Mouse (Mus musculus): ENCODE results near the gene Serpinb1b. TPM values are rescaled to one million over a fixed set of nuclear protein-coding genes. Genes with fewer than 3 reads are reported as not detected.
"Not testable (repeated sequence)": the region's sequence is repeated elsewhere in the genome, so short reads cannot be mapped to it uniquely, and the experiment has no call there.

Serpinb1b gene
- polyA plus RNA-seq (2012; rRNA removed), result 0.12 and 0.44 TPM in 2 replicates

DNA sequence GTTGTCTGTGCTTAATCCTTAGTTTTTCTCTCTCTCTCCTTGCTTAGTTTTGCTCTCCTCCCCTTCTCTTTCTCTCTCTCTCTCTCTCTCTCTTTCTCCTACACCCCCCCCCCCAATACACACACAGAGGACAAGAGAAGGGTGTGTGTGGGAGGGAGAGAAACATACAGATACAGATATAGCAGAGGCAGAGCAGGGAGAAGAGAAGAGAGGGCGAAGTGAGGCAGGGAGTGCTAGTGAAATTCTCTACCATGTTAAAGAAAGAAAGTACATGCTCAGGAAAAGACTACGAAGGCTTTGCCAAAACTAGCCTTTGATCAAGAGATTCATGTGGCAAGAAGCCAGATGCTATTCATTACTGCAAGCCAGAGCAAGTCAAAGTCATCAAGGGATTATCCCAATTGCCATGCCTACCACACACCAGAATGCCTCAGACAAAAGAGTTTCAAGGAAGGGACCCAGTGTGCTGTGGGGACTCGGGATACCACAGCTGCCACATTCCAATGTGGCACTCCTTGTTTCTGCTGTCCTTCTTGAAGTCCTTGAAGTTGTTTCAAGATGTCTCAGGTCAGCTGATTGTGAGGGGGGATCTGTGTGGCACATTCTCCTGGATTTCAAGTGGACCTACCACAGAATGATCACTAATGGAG is at the start of gene Serpinb1b:
TSS of gene Serpinb1b (plus strand) at position 520 of the 650 bp plus-strand sequence.
- Histone ChIP-seq H3K4me3 (replicated peaks; ENCODE audit: extremely low read depth, low read depth, low read length) (no peak within 1 kb of the TSS), H3K4me1 (ENCODE audit: control insufficient read depth, insufficient read depth, low read length) (peaks cover 4% of the 10 kb centered on the region; the same call in 1 of the 2 replicates)
- no peak for DNase-seq
- 52% methylated on average over 3 of the region's 3 CpGs for WGBS
- no peak for TF ChIP-seq CTCF (IDR thresholded peaks at IDR 0.05; ENCODE audit: insufficient read depth, low read length)
- no peak for TF ChIP-seq POLR2A (IDR thresholded peaks at IDR 0.05; ENCODE audit: borderline replicate concordance, extremely low read depth, low read depth, low read length)

DNA sequence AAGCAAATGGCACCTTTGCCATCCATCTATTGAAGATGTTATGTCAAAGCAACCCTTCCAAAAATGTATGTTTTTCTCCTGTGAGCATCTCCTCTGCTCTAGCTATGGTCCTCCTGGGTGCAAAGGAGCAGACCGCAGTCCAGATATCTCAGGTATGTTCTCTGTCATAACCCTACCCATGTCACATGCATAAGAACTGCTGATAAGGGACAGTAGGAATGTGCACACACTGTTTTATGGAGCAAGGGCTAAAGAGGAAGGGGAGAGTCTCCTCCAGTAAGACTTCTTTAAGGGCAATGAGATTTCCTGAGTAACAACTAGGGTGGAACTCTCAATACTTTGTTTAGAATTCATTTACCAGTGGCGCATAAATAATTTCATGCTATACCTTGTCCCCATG is 48.9 kb upstream of the Serpinb1b start:
- not testable (repeated sequence) for DNase-seq; H3K4me1 ChIP-seq (ENCODE audit: control insufficient read depth, insufficient read depth, low read length); H3K4me3 ChIP-seq (replicated peaks; ENCODE audit: extremely low read depth, low read depth, low read length)
- 82% methylated on average over 2 of the region's 2 CpGs for WGBS

DNA sequence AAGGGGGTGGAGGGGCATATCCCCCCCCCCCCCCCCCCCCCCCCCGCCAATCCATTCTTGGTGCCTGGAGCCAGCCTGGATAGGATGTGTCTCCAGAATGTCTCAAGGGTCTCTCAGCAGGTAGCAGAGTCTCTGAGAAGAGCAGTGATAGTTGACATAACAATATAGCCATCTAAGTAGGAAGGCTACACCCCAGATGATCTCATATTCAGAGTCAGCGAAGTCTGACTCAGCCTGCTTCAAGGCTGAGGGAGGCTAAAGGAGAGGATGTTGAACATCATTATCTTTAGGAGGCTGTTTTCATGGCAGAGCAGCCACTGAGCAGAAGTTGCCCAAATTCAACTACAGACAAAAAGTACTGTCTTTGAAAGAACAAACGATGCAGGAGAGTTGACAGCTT is 48.1 kb upstream of the Serpinb1b start:
- DNase-seq, result no peak
- WGBS, result 83% methylated on average over 2 of the region's 3 CpGs
- Histone ChIP-seq H3K4me3 (replicated peaks; ENCODE audit: extremely low read depth, low read depth, low read length) (no peak overlapping the region), H3K4me1 (ENCODE audit: control insufficient read depth, insufficient read depth, low read length) (no peaks in the 10 kb centered on the region)
- TF ChIP-seq CTCF (IDR thresholded peaks at IDR 0.05; ENCODE audit: insufficient read depth, low read length) (no peak), POLR2A (IDR thresholded peaks at IDR 0.05; ENCODE audit: borderline replicate concordance, extremely low read depth, low read depth, low read length) (no peak)

DNA sequence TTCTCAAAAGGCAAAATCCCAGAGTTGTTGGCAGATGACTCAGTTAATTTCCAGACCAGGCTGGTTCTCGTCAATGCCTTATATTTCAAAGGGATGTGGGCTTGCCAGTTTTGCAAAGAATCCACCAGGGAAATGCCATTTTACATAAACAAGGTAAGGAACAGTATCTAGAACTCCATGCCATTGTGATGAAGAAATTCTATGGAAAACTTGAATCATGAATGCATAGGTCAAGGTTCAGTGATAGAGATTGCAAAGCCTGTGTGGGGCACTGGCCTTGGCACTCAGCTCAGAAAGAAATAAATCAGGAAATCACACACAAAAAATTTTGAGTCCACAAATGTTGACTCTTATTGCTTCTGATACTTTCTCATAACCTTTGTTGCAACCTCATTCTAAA is 42.9 kb upstream of the Serpinb1b start:
- WGBS, result 83% methylated on average over 1 of the region's 1 CpGs

DNA sequence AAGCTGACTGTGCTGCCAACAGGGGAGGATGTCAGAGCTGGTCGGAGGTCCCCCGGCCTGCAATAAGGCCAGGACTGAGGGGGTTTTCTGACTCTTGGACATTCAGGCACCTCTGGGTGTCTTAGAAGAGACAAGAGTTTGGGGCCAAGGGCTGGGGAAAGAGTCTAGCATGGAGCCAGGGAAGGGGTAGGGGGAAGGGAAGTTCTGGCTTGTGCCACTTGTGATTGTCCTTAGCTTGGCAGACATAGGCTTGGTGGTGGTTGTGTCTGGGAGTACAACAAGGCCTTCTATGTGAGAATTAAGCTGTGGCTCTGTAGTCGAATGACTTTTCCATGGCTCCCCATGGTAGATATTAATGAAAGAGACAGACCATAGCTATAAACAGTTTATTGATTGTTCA is 34.8 kb upstream of the Serpinb1b start:
- no peak overlapping the region for H3K4me3 ChIP-seq (replicated peaks; ENCODE audit: extremely low read depth, low read depth, low read length)
- no peak for TF ChIP-seq POLR2A (IDR thresholded peaks at IDR 0.05; ENCODE audit: borderline replicate concordance, extremely low read depth, low read depth, low read length)
- WGBS, result 98% methylated on average over 3 of the region's 3 CpGs
- no peak for DNase-seq
- H3K4me1 ChIP-seq (ENCODE audit: control insufficient read depth, insufficient read depth, low read length), result no peaks in the 10 kb centered on the region

More for the DNA sequence above, 42.9 kb upstream of the Serpinb1b start:
- no peak for DNase-seq
- no peaks in the 10 kb centered on the region for H3K4me1 ChIP-seq (ENCODE audit: control insufficient read depth, insufficient read depth, low read length)
- H3K4me3 ChIP-seq (replicated peaks; ENCODE audit: extremely low read depth, low read depth, low read length), result no peak overlapping the region
- no peak for TF ChIP-seq POLR2A (IDR thresholded peaks at IDR 0.05; ENCODE audit: borderline replicate concordance, extremely low read depth, low read depth, low read length)
- TF ChIP-seq CTCF (IDR thresholded peaks at IDR 0.05; ENCODE audit: insufficient read depth, low read length), result no peak

GRCm38 (mm10) chr13:33047234-33047633 is 31.1 kb upstream of the Serpinb1b start:
- DNase-seq, result no peak
- TF ChIP-seq POLR2A (IDR thresholded peaks at IDR 0.05; ENCODE audit: borderline replicate concordance, extremely low read depth, low read depth, low read length) (no peak), CTCF (IDR thresholded peaks at IDR 0.05; ENCODE audit: insufficient read depth, low read length) (no peak)
- 82% methylated on average over 2 of the region's 2 CpGs for WGBS
- no peaks in the 10 kb centered on the region; the same call in 1 of the 2 replicates for H3K4me1 ChIP-seq (ENCODE audit: control insufficient read depth, insufficient read depth, low read length)
- H3K4me3 ChIP-seq (replicated peaks; ENCODE audit: extremely low read depth, low read depth, low read length), result no peak overlapping the region

GRCm38 (mm10) chr13:33048187-33048586 is 30.2 kb upstream of the Serpinb1b start:
- no peak for DNase-seq
- 48% methylated on average over 4 of the region's 4 CpGs for WGBS
- no peak for TF ChIP-seq POLR2A (IDR thresholded peaks at IDR 0.05; ENCODE audit: borderline replicate concordance, extremely low read depth, low read depth, low read length)
- no peak for TF ChIP-seq CTCF (IDR thresholded peaks at IDR 0.05; ENCODE audit: insufficient read depth, low read length)
- H3K4me1 ChIP-seq (ENCODE audit: control insufficient read depth, insufficient read depth, low read length), result no peaks in the 10 kb centered on the region; the same call in 1 of the 2 replicates
- no peak overlapping the region for H3K4me3 ChIP-seq (replicated peaks; ENCODE audit: extremely low read depth, low read depth, low read length)

DNA sequence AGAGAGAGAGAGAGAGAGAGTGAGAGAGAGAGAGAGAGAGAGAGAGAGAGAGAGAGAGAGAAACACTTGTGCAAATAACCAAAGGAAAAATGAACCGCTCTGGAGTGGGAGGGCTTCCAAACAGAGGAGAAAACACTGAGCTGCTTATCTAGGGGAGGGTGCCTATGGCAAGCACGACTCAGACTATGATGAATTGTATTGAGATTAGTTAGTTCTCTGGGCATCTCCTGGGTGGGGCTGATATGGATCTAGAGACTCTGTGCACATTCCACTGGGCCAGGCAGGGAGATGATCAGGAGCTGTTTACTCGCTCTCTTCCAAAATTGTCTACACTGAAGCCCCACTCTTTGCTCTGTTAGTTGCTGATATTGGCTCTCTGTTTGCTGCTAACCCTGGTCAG is 26.7 kb upstream of the Serpinb1b start:
- Histone ChIP-seq H3K4me1 (ENCODE audit: control insufficient read depth, insufficient read depth, low read length) (no peaks in the 10 kb centered on the region; the same call in 1 of the 2 replicates), H3K4me3 (replicated peaks; ENCODE audit: extremely low read depth, low read depth, low read length) (no peak overlapping the region)
- no peak for DNase-seq
- WGBS, result 40% methylated on average over 3 of the region's 3 CpGs
- no peak for TF ChIP-seq CTCF (IDR thresholded peaks at IDR 0.05; ENCODE audit: insufficient read depth, low read length)
- no peak for TF ChIP-seq POLR2A (IDR thresholded peaks at IDR 0.05; ENCODE audit: borderline replicate concordance, extremely low read depth, low read depth, low read length)

DNA sequence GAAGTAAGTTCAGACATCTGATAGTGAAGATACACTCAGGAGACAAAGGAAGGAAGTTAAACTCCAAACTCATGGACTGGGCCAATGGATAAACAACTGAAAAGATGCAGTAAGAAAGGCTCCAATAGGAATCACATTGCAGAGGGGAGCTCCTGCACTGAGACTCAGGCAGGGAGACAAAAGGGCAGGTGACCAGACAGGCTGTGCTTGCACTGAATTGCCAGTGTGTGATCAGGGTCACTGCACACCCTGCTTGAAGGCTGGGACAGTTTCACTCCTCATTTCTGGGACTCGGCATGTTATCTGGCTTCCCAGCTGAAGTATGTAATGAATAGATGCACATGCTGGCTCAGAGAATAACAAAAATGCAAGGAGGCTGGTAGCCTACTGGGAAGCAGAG is 15.3 kb upstream of the Serpinb1b start:
- Histone ChIP-seq H3K4me3 (replicated peaks; ENCODE audit: extremely low read depth, low read depth, low read length) (no peak overlapping the region), H3K4me1 (ENCODE audit: control insufficient read depth, insufficient read depth, low read length) (peaks cover 10% of the 10 kb centered on the region)
- TF ChIP-seq POLR2A (IDR thresholded peaks at IDR 0.05; ENCODE audit: borderline replicate concordance, extremely low read depth, low read depth, low read length) (no peak), CTCF (IDR thresholded peaks at IDR 0.05; ENCODE audit: insufficient read depth, low read length) (no peak)
- no peak for DNase-seq
- WGBS, result 35% methylated on average over 1 of the region's 1 CpGs

DNA sequence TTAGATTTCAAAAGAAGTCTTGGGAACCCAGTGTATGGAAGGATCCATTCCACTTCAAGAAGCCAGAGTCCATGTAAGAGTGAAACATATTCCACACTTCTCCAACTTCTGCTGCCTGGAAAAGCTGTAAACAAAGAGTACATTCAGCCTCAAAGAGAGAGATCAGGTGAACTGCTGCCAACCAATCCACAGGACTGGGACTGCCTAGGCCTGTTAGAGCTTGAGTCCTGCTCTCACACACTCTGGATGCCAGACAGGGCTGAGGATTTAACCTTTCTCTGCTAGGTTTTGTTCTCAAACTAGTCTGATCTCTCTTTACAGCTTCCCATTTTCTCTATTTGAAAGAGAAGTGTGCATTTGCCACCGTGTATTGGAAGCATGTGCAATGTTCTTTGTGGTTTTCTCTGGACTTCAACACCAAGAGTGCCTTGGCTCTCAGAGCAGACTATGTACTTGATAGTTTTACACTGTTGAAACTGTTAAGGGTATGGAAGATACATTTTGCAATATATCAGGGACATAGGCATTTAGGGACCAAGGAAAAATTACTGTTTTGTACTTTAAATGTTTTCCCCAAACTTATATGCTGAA is 10.9 kb upstream of the Serpinb1b start:
- TF ChIP-seq CTCF (IDR thresholded peaks at IDR 0.05; ENCODE audit: insufficient read depth, low read length), result no peak
- no peak for TF ChIP-seq POLR2A (IDR thresholded peaks at IDR 0.05; ENCODE audit: borderline replicate concordance, extremely low read depth, low read depth, low read length)
- 46% methylated on average over 1 of the region's 1 CpGs for WGBS
- H3K4me3 ChIP-seq (replicated peaks; ENCODE audit: extremely low read depth, low read depth, low read length), result no peak overlapping the region
- H3K4me1 ChIP-seq (ENCODE audit: control insufficient read depth, insufficient read depth, low read length), result peaks cover 10% of the 10 kb centered on the region
- DNase-seq, result no peak
